Mouse (Mus musculus): ENCODE measurements around the gene Lce1d.

DNA sequence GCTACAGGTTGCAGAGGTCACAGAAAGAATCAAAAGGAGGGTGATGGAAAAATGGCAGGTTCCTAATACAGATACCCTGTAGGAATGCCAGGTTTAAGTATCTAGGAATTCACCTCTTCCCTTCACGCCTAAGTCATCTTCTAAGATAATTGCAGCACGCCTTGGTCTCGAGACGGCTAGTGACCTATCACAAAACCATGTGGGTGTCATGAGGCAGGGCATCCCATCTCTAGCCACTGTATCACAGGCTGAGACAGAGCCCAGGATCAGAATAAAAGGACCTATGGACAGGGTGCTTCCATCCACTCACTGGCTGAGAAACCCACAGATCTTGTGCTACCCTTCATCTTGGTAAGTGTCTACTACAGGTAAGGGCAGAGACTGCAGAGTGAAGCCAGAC is 8.1 kb downstream of the Lce1d start, which contains the start of gene Lce1c:
- no peak for TF ChIP-seq POLR2A (IDR thresholded peaks at IDR 0.05; ENCODE audit: insufficient read depth, low read depth, low read length)
- TF ChIP-seq CTCF (IDR thresholded peaks at IDR 0.05; ENCODE audit: insufficient read depth, low read depth, low read length) = no peak

All from olfactory bulb, adult 2 months (tissue).